Mouse (Mus musculus) CH12.LX (cell line): Measurements from ENCODE around the gene 2310061I04Rik.

Experiments used
- NRF1 ChIP-seq: IDR thresholded peaks from 2 replicates; pipeline ENCODE4 v1.6.1; 2014; ENCODE audit warnings: low read depth, mild to moderate bottlenecking, inconsistent platforms, low read length, improper control_type of control experiment, moderate library complexity
- TCF12 ChIP-seq: IDR thresholded peaks from 2 replicates; pipeline ENCODE4 v1.6.1; 2014; ENCODE audit warnings: low read depth, mild to moderate bottlenecking, inconsistent platforms, low read length, improper control_type of control experiment
- USF1 ChIP-seq: IDR thresholded peaks from 2 replicates; pipeline ENCODE4 v1.6.1; 2014; ENCODE audit warnings: low read depth, mild to moderate bottlenecking, inconsistent platforms, low read length, improper control_type of control experiment

- no peak for TF ChIP-seq TCF12
- TF ChIP-seq NRF1, result no peak
- no peak for TF ChIP-seq USF1
Measured at GRCm38 (mm10) chr17:35927471-35927870, 30.2 kb upstream of the 2310061I04Rik start.
